Mouse (Mus musculus) stomach, embryonic 16.5 days (tissue): Measurements from ENCODE around the gene Ugt1a5. TPM values are rescaled to one million over a fixed set of nuclear protein-coding genes. Genes with fewer than 3 reads are reported as not detected.
"Not testable (repeated sequence)": the region's sequence is repeated elsewhere in the genome, so short reads cannot be mapped to it uniquely, and the experiment has no call there.

Experiments
- ATAC-seq: fragments of 200-750 bp; cut with Nextera tagmentation; 2 replicates; pipeline ENCODE4 v1.8.0; 2017; ENCODE audit warnings: moderate number of reproducible peaks, moderate TSS enrichment; ENCODE audit not compliant: insufficient read depth, low FRiP score
- H3K27ac ChIP-seq: fragments of 300-500 bp; sonication (generic); 2 replicates; pipeline ENCODE4 v1.5.1; 2014; ENCODE audit warnings: low read length
- H3K27me3 ChIP-seq: fragments of 300-500 bp; sonication (generic); 2 replicates; pipeline ENCODE4 v1.6.1; 2014; ENCODE audit warnings: low read length, control low read depth, mixed read lengths; ENCODE audit not compliant: control insufficient read depth, insufficient read depth
- H3K36me3 ChIP-seq: fragments of 300-500 bp; sonication (generic); 2 replicates; pipeline ENCODE4 v1.6.1; 2014; ENCODE audit warnings: low read length; ENCODE audit not compliant: control insufficient read depth, insufficient read depth
- H3K4me1 ChIP-seq: fragments of 300-500 bp; sonication (generic); 2 replicates; pipeline ENCODE4 v1.6.1; 2014; ENCODE audit warnings: low read length, control low read depth, mixed read lengths; ENCODE audit not compliant: control insufficient read depth, insufficient read depth
- H3K4me2 ChIP-seq: fragments of 300-500 bp; sonication (generic); 2 replicates; pipeline ENCODE4 v1.6.1; 2014; ENCODE audit warnings: low read depth, low read length, mixed read lengths
- H3K4me3 ChIP-seq: fragments of 300-500 bp; sonication (generic); replicated peaks from 2 replicates; pipeline ENCODE4 v1.5.1; 2014; ENCODE audit warnings: mild to moderate bottlenecking, low read length
- H3K9ac ChIP-seq: fragments of 300-500 bp; sonication (generic); 2 replicates; pipeline ENCODE4 v1.6.1; 2014; ENCODE audit warnings: low read length
- H3K9me3 ChIP-seq: fragments of 300-500 bp; sonication (generic); replicated peaks from 2 replicates; pipeline ENCODE4 v1.6.1; 2016; ENCODE audit warnings: low read length, control low read depth; ENCODE audit not compliant: control insufficient read depth
- WGBS: fragments of 180-500 bp; shearing (Covaris S2); extraction: QIAGEN DNeasy Blood & Tissue Kit; methylation state at CpG from one replicate; pipeline ENCODE4 v1.1.7; 2014; 5-methylcytosine and 5-hydroxymethylcytosine counted together
- polyA plus RNA-seq: library from polyadenylated mRNA; unstranded; fragments of >200 nt; fragmentation: Nextera tagmentation; extraction: Ambion mirVana; gene quantifications from 2 replicates; pipeline ENCODE4 v1.2.1, GENCODE M21; 2015

Gene Ugt1a5
- polyA plus RNA-seq, 1 experiment from 2014 or later: 0.10 TPM

DNA sequence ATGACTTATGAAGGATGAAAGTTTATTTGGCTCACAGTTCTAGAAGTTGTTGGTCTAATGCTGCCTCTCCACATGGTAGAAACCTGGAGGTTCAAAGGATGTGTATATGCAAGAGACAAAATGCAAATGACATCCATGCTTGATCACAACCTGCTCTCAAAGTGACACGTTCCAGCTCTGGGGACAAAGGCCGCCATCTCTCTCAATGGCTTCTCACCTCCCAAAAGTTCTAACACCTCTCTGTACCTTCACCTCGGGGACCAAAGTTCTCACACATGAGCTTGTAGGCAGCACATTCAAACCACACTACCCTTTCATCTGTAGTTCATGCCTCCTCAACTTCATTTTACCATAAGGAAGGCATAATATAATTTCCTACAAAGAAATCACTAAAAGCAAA is 51.8 kb downstream of the Ugt1a5 start:
- H3K4me2 ChIP-seq: no peak overlapping the region
- ATAC-seq: no peak
- no peaks in the 10 kb centered on the region for H3K27me3 ChIP-seq
- WGBS: 37% methylated on average over 3 of the region's 3 CpGs
- H3K9me3 ChIP-seq: peaks cover 45% of the 10 kb centered on the region
- no peaks in the 10 kb centered on the region for H3K4me1 ChIP-seq
- H3K27ac ChIP-seq: no peak overlapping the region
- no peaks in the 10 kb centered on the region for H3K36me3 ChIP-seq
- no peak overlapping the region for H3K4me3 ChIP-seq
- no peak overlapping the region for H3K9ac ChIP-seq

GRCm38 (mm10) chr1:88218051-88218450 is 52.2 kb downstream of the Ugt1a5 start:
- H3K4me2 ChIP-seq: no peak overlapping the region
- no peaks in the 10 kb centered on the region for H3K36me3 ChIP-seq
- 73% methylated on average over 9 of the region's 9 CpGs for WGBS
- H3K9ac ChIP-seq: no peak overlapping the region
- H3K27ac ChIP-seq: no peak overlapping the region
- no peaks in the 10 kb centered on the region for H3K27me3 ChIP-seq
- no peaks in the 10 kb centered on the region for H3K4me1 ChIP-seq
- peaks cover 41% of the 10 kb centered on the region for H3K9me3 ChIP-seq
- ATAC-seq: no peak
- no peak overlapping the region for H3K4me3 ChIP-seq

- no peak overlapping the region for H3K4me2 ChIP-seq
- H3K36me3 ChIP-seq: no peaks in the 10 kb centered on the region
- WGBS: 50% methylated on average over 4 of the region's 4 CpGs
- no peak overlapping the region for H3K4me3 ChIP-seq
- H3K4me1 ChIP-seq: no peaks in the 10 kb centered on the region
- no peak overlapping the region for H3K27ac ChIP-seq
- no peaks in the 10 kb centered on the region for H3K27me3 ChIP-seq
- no peak overlapping the region for H3K9ac ChIP-seq
- H3K9me3 ChIP-seq: peaks cover 35% of the 10 kb centered on the region
- ATAC-seq: no peak
Measured at GRCm38 (mm10) chr1:88218591-88218990, 52.8 kb downstream of the Ugt1a5 start.

DNA sequence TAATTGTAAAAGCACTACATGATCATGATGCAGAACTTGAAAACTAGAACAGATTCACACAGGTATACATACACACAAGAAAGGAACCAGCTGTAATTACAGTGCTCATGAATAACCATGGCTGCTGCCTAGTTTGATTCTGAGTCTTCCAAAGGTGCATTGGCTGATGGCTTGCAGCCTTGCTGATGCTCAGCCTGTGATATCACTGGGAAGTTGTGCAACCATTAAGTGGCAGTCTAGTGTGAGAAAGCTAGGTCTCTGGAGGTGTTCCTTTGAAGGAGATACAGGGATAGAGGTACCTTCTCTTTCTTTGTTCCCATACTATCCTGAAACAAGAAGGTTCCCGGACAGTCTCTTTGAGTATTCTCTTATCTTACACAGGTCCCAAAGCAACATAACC is 53.2 kb downstream of the Ugt1a5 start:
- Histone ChIP-seq H3K9ac (no peak overlapping the region), H3K4me3 (no peak overlapping the region), H3K4me1 (no peaks in the 10 kb centered on the region), H3K27me3 (no peaks in the 10 kb centered on the region), H3K27ac (no peak overlapping the region), H3K4me2 (no peak overlapping the region), H3K9me3 (peaks cover 31% of the 10 kb centered on the region), H3K36me3 (no peaks in the 10 kb centered on the region)
- ATAC-seq: no peak
- 22% methylated on average over 1 of the region's 1 CpGs for WGBS

DNA sequence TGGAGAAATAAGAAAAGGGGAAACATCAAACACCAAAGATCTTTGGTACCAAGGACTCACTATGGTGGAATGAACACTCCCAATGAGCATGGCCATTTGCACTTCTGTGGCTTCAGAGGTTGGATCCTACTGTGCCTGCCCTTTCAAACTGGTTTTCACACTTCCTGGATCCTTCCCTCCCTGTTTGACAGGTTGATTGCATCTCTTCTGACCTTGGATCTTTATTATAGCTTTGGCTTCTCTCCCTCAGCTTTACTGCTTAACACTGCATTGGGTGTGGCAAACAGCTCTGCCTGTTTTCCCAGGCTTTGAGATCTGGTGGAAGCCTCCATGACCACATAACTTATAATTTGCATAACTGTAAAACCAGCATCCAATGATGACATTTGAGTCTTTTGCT is 54.5 kb downstream of the Ugt1a5 start:
- H3K9me3 ChIP-seq: peaks cover 21% of the 10 kb centered on the region
- no peak overlapping the region for H3K4me3 ChIP-seq
- no peak overlapping the region for H3K9ac ChIP-seq
- H3K36me3 ChIP-seq: no peaks in the 10 kb centered on the region
- ATAC-seq: no peak
- no peak overlapping the region for H3K27ac ChIP-seq
- H3K4me2 ChIP-seq: no peak overlapping the region
- H3K27me3 ChIP-seq: no peaks in the 10 kb centered on the region
- H3K4me1 ChIP-seq: no peaks in the 10 kb centered on the region

DNA sequence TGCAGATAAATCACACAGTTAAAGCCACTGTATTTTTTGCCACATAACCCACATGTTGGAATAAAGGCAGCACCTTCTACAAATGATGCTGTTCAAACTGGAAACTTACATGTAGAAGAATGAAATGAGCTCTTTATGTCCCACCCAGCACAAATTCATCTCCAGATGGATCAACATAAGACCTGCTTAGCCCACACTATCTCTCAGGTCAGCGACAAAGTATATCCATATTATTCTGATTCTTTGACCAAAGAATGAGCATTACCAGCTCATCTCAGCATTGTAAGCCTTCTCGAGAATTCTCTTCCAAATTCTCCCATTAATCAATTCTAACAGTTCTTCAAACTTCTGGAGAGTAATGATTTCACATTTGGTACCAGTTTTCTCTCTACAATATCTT is 56.4 kb downstream of the Ugt1a5 start:
- Histone ChIP-seq H3K4me1 (no peaks in the 10 kb centered on the region), H3K4me3 (no peak overlapping the region), H3K9ac (no peak overlapping the region), H3K27me3 (no peaks in the 10 kb centered on the region), H3K36me3 (no peaks in the 10 kb centered on the region), H3K9me3 (peaks cover 22% of the 10 kb centered on the region), H3K27ac (no peak overlapping the region), H3K4me2 (no peak overlapping the region)
- 45% methylated on average over 2 of the region's 2 CpGs for WGBS
- ATAC-seq: no peak

- not testable (repeated sequence) for H3K4me2 ChIP-seq, H3K9ac ChIP-seq, ATAC-seq, H3K4me3 ChIP-seq, H3K27ac ChIP-seq, H3K27me3 ChIP-seq, H3K4me1 ChIP-seq, H3K36me3 ChIP-seq
- H3K9me3 ChIP-seq: peaks cover 25% of the 10 kb centered on the region
Measured at GRCm38 (mm10) chr1:88223011-88223515, 57.3 kb downstream of the Ugt1a5 start.

DNA sequence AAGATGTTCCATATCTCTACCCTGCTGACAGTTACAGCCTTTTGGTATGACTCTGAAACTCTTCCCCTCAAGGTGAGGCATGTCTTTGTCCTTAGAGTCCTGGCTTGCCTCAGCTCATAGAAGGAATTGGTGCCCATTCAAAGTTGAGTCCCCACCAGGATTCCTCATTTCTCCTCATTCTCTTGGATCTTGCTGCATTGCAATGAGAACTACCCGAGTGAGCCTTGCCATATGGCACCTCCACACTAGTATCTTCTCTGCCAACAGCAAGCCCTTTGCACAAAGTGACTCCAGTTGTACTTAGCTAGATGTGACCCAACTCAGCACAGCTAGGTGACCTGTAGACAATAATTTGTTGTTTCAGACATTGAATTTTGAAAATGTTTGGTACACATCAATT is 57.8 kb downstream of the Ugt1a5 start:
- no peak overlapping the region for H3K4me2 ChIP-seq
- H3K27ac ChIP-seq: no peak overlapping the region
- no peaks in the 10 kb centered on the region for H3K4me1 ChIP-seq
- no peaks in the 10 kb centered on the region for H3K27me3 ChIP-seq
- H3K9me3 ChIP-seq: peaks cover 31% of the 10 kb centered on the region
- ATAC-seq: no peak
- H3K4me3 ChIP-seq: no peak overlapping the region
- 53% methylated on average over 1 of the region's 1 CpGs for WGBS
- H3K9ac ChIP-seq: no peak overlapping the region
- H3K36me3 ChIP-seq: no peaks in the 10 kb centered on the region

DNA sequence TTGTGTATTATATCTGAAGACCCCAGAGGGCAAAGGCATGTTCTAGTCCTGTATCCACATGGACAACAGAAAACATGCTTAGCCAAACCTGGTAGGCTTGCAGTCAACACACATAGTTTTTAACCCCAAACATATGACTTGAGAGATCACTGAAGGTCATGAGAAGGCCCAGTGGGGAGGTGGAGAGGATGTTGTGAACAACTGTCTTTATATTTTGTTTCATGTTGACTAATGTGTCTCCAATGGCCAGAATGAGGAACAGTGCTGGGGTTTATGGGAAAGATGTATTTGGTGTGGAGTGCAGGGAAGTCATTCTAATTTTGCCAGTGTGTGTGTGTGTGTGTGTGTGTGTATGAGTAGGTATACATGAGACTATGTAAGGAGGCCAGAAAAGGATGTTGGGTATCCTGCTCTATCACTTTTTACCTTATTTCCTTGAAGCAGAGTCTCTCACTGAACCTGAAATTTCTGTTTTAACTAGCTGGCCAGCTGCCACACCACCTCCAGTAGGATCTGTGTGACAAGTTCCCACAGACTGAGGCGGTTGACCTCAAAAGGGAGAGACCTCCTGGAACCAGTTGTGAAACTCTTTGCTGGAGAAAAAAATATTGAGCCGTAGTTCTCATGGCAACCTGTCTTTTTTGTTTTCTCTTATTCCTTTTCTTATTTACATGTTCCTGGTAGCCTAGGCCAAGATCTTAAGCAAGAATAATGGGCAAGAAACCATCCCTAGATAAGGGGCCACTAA is 58.4 kb downstream of the Ugt1a5 start:
- Histone ChIP-seq H3K4me2 (no peak overlapping the region), H3K9me3 (peaks cover 33% of the 10 kb centered on the region), H3K27ac (no peak overlapping the region), H3K36me3 (no peaks in the 10 kb centered on the region), H3K4me1 (no peaks in the 10 kb centered on the region), H3K9ac (no peak overlapping the region), H3K27me3 (no peaks in the 10 kb centered on the region), H3K4me3 (no peak overlapping the region)
- no peak for ATAC-seq
- WGBS: 66% methylated on average over 2 of the region's 2 CpGs
